Mouse (Mus musculus) cortical plate, adult 2 months (tissue): ENCODE measurements around the gene Uvrag.

Source experiments
- CTCF ChIP-seq: fragments of 200-500 bp; IDR thresholded peaks from 2 replicates; pipeline ENCODE4 v1.5.1; 2011; ENCODE audit warnings: mild to moderate bottlenecking, control low read depth, low read length; ENCODE audit not compliant: insufficient read depth; ENCODE audit errors: extremely low read depth
- POLR2A ChIP-seq: fragments of 200-500 bp; IDR thresholded peaks from 2 replicates; pipeline ENCODE4 v1.6.1; 2011; ENCODE audit warnings: mild to moderate bottlenecking, low read length, control low read depth; ENCODE audit not compliant: insufficient read depth; ENCODE audit errors: extremely low read depth

GRCm38 (mm10) chr7:99175666-99176065 is 34.7 kb upstream of the Uvrag start:
- no peak for TF ChIP-seq CTCF
- TF ChIP-seq POLR2A = no peak
